Comparison of ENCODE assay signal across 10 mouse cellular contexts in genomic region chr15:25758037-25758436, GRCm38 (mm10).
DNase-seq lines count a peak whose midpoint lies in the region; ATAC-seq lines count a peak whose summit lies in the region.
"Had no signal": no experiment of that assay in that cellular context is flagged by ENCODE, and none has a peak within 500 bp of the region (broad histone marks: within the 10 kb centered on the region; RNA-seq: fewer than 3 reads in every experiment).

No protein-coding gene starts in this region.

- no peak for ATAC-seq in kidney, embryonic 16.5 days (ENCODE audit: low FRiP score, low TSS enrichment)
- ATAC-seq in forebrain, embryonic 12.5 days (ENCODE audit: low FRiP score), result no peak
- ATAC-seq in monocyte, adult 5-6 weeks (replicated peaks; ENCODE audit: insufficient number of reproducible peaks, low FRiP score, low TSS enrichment, poor library complexity, severe bottlenecking), result no peak
- ATAC-seq: activated CD4-positive, CD25-positive, alpha-beta regulatory T cell, adult 4 months had no signal

- no peak overlapping the region for H3K4me3 ChIP-seq in kidney, embryonic 16.5 days (ENCODE audit: low read length)
- peak overlapping the region; percentile 30 for H3K4me3 ChIP-seq in forebrain, embryonic 12.5 days (replicated peaks)
- H3K4me3 ChIP-seq in limb, embryonic 10.5 days, result no peak overlapping the region
- H3K4me3 ChIP-seq: heart, adult 2 months had no signal

- H3K9me3 ChIP-seq in kidney, embryonic 16.5 days (ENCODE audit: low read length), result no peaks in the 10 kb centered on the region
- no peaks in the 10 kb centered on the region for H3K9me3 ChIP-seq in forebrain, embryonic 12.5 days
- H3K9me3 ChIP-seq in limb, embryonic 10.5 days (replicated peaks), result no peaks in the 10 kb centered on the region

- peak overlapping the region; percentile 9; the same call in 1 of the 2 replicates for H3K27ac ChIP-seq in kidney, embryonic 16.5 days (ENCODE audit: low read length)
- H3K27ac ChIP-seq in forebrain, embryonic 12.5 days, result peak overlapping the region; percentile 96
- H3K27ac ChIP-seq in limb, embryonic 10.5 days, result 0 out of 2 replicates have a peak overlapping the region, but pooled peaks have one; percentile 7
- H3K27ac ChIP-seq: heart, adult 2 months had no signal

- no peak overlapping the region for H3K4me2 ChIP-seq in kidney, embryonic 16.5 days (replicated peaks; ENCODE audit: low read depth, low read length)
- H3K4me2 ChIP-seq in forebrain, embryonic 12.5 days, result peak overlapping the region; percentile 54

- WGBS in kidney, embryonic 16.5 days, result 65% methylated on average over 10 of the region's 10 CpGs
- WGBS in forebrain, embryonic 12.5 days, result 20% methylated on average over 10 of the region's 10 CpGs
- WGBS in limb, embryonic 10.5 days, result 68% methylated on average over 10 of the region's 10 CpGs

- peaks cover 14% of the 10 kb centered on the region for H3K4me1 ChIP-seq in kidney, embryonic 16.5 days (ENCODE audit: insufficient read depth, low read length)
- peaks cover 84% of the 10 kb centered on the region for H3K4me1 ChIP-seq in forebrain, embryonic 12.5 days
- peaks cover 39% of the 10 kb centered on the region for H3K4me1 ChIP-seq in limb, embryonic 10.5 days

- H3K36me3 ChIP-seq in kidney, embryonic 16.5 days (ENCODE audit: insufficient read depth, low read length), result peaks cover 20% of the 10 kb centered on the region; the same call in 1 of the 2 replicates
- peaks cover 4% of the 10 kb centered on the region; the same call in 1 of the 2 replicates for H3K36me3 ChIP-seq in forebrain, embryonic 12.5 days (replicated peaks)
- H3K36me3 ChIP-seq in limb, embryonic 10.5 days, result peaks cover 42% of the 10 kb centered on the region

- no peak overlapping the region for H3K9ac ChIP-seq in kidney, embryonic 16.5 days (replicated peaks; ENCODE audit: low read length)
- peak overlapping the region; percentile 54; the same call in 1 of the 2 replicates for H3K9ac ChIP-seq in forebrain, embryonic 12.5 days

- DNase-seq in kidney, adult 9 months, result no peak
- no peak for DNase-seq in limb, embryonic 10.5 days (ENCODE audit: low spot score)
- peak; percentile 41 for DNase-seq in retina, embryonic 14.5 days (ENCODE audit: low spot score)
- DNase-seq in frontal cortex, postnatal 36 days (ENCODE audit: low spot score in 2 of 2), result no peak
- DNase-seq in ovary, adult 18-20 months (ENCODE audit: low spot score), result no peak
- DNase-seq: heart, adult 2 months had no signal

- H3K27me3 ChIP-seq in kidney, embryonic 16.5 days (ENCODE audit: insufficient read depth, low read length), result no peaks in the 10 kb centered on the region
- H3K27me3 ChIP-seq in forebrain, embryonic 12.5 days, result no peaks in the 10 kb centered on the region
- H3K27me3 ChIP-seq in limb, embryonic 10.5 days (ENCODE audit: low read depth, poor library complexity, severe bottlenecking), result no peaks in the 10 kb centered on the region

Comparison
In these comparisons a context has a peak if more than half of its experiments do, and no peak if none do; other contexts are left out.
1. H3K27ac ChIP-seq: peak in every context shown above with its lines; median percentile 96 in forebrain, embryonic 12.5 days; 9 in kidney, embryonic 16.5 days; 7 in limb, embryonic 10.5 days.